Mouse (Mus musculus) forebrain, embryonic 13.5 days (tissue): ENCODE measurements at regions not wholly inside any gene's neighbourhood (a gene's known extent, or its start where the extent isn't known, plus 50 kb on each side); places are given as distances from the start of the nearest gene placed in this dataset.

Source experiments
- ATAC-seq: fragments of 200-750 bp; cut with Nextera tagmentation; 2 replicates; pipeline ENCODE4 v1.8.0; 2017
- H3K27ac ChIP-seq: fragments of 300-500 bp; sonication (generic); 2 replicates; pipeline ENCODE4 v1.5.1; 2015; ENCODE audit warnings: inconsistent platforms, mild to moderate bottlenecking, moderate library complexity
- H3K27me3 ChIP-seq: fragments of 300-500 bp; sonication (generic); 2 replicates; pipeline ENCODE4 v1.6.1; 2015; ENCODE audit warnings: mild to moderate bottlenecking, inconsistent platforms
- H3K36me3 ChIP-seq: fragments of 300-500 bp; sonication (generic); 2 replicates; pipeline ENCODE4 v1.6.1; 2015; ENCODE audit warnings: mild to moderate bottlenecking, inconsistent platforms; ENCODE audit not compliant: poor library complexity, severe bottlenecking
- H3K4me1 ChIP-seq: fragments of 300-500 bp; sonication (generic); 2 replicates; pipeline ENCODE4 v1.6.1; 2015; ENCODE audit warnings: inconsistent platforms
- H3K4me2 ChIP-seq: fragments of 300-500 bp; sonication (generic); 2 replicates; pipeline ENCODE4 v1.6.1; 2015; ENCODE audit warnings: inconsistent platforms, mild to moderate bottlenecking, moderate library complexity
- H3K4me3 ChIP-seq: fragments of 300-500 bp; sonication (generic); 2 replicates; pipeline ENCODE4 v1.5.1; 2015; ENCODE audit warnings: mild to moderate bottlenecking, inconsistent platforms
- H3K9ac ChIP-seq: fragments of 300-500 bp; sonication (generic); 2 replicates; pipeline ENCODE4 v1.6.1; 2015; ENCODE audit warnings: mild to moderate bottlenecking, inconsistent platforms
- H3K9me3 ChIP-seq: fragments of 300-500 bp; sonication (generic); replicated peaks from 2 replicates; pipeline ENCODE4 v1.6.1; 2016; ENCODE audit warnings: inconsistent platforms
- WGBS: fragments of 180-500 bp; shearing (Covaris S2); methylation state at CpG from one replicate; pipeline ENCODE4 v1.1.7; 2015; 5-methylcytosine and 5-hydroxymethylcytosine counted together

GRCm38 (mm10) chr7:55710872-55711558, 57.0 kb upstream of the Siglech start:
- H3K4me1 ChIP-seq = no peaks in the 10 kb centered on the region
- H3K27me3 ChIP-seq = no peaks in the 10 kb centered on the region
- no peak overlapping the region for H3K9ac ChIP-seq
- H3K27ac ChIP-seq = no peak overlapping the region
- no peaks in the 10 kb centered on the region for H3K36me3 ChIP-seq
- WGBS = 10% methylated on average over 11 of the region's 11 CpGs
- 0 out of 2 replicates have a peak overlapping the region, but pooled peaks have one; percentile 15 for H3K4me2 ChIP-seq
- H3K4me3 ChIP-seq = no peak overlapping the region
- peak; percentile 98 for ATAC-seq
- no peaks in the 10 kb centered on the region for H3K9me3 ChIP-seq
